Mouse (Mus musculus): ENCODE data around the gene Ptgis. TPM values are rescaled to one million over a fixed set of nuclear protein-coding genes. Genes with fewer than 3 reads are reported as not detected.
A peak's percentile ranks its signal among the peaks of the same experiment; 100 is the strongest.
"Not testable (repeated sequence)": the region's sequence is repeated elsewhere in the genome, so short reads cannot be mapped to it uniquely, and the experiment has no call there.

The Ptgis gene
- polyA plus RNA-seq, 1 experiment = 116 TPM

- Histone ChIP-seq H3K27me3 (ENCODE audit: control insufficient read depth, insufficient read depth, insufficient read length) (no peaks in the 10 kb centered on the region), H3K36me3 (ENCODE audit: control insufficient read depth, insufficient read depth) (peaks cover 11% of the 10 kb centered on the region), H3ac (ENCODE audit: control insufficient read depth, insufficient read length) (no peak overlapping the region), H3K4me3 (no peak overlapping the region), H3K79me2 (ENCODE audit: control insufficient read depth, insufficient read depth) (no peaks in the 10 kb centered on the region), H3K4me2 (ENCODE audit: low read depth) (no peak overlapping the region)
- TF ChIP-seq POLR2A (IDR thresholded peaks at IDR 0.05; ENCODE audit: insufficient read length, low read depth) = no peak
Observed at GRCm38 (mm10) chr2:167212551-167212950, 27.9 kb downstream of the Ptgis start.

GRCm38 (mm10) chr2:167212089-167212488 is 28.3 kb downstream of the Ptgis start:
- Histone ChIP-seq H3K27me3 (ENCODE audit: control insufficient read depth, insufficient read depth, insufficient read length) (no peaks in the 10 kb centered on the region), H3K36me3 (ENCODE audit: control insufficient read depth, insufficient read depth) (peaks cover 9% of the 10 kb centered on the region), H3K79me2 (ENCODE audit: control insufficient read depth, insufficient read depth) (no peaks in the 10 kb centered on the region)

GRCm38 (mm10) chr2:167209900-167210299 is 30.5 kb downstream of the Ptgis start:
- Histone ChIP-seq H3ac (ENCODE audit: control insufficient read depth, insufficient read length) (no peak overlapping the region), H3K4me3 (no peak overlapping the region), H3K36me3 (ENCODE audit: control insufficient read depth, insufficient read depth) (peaks cover 3% of the 10 kb centered on the region), H3K4me2 (ENCODE audit: low read depth) (no peak overlapping the region), H3K27me3 (ENCODE audit: control insufficient read depth, insufficient read depth, insufficient read length) (no peaks in the 10 kb centered on the region), H3K79me2 (ENCODE audit: control insufficient read depth, insufficient read depth) (no peaks in the 10 kb centered on the region)
- TF ChIP-seq MYOG (IDR thresholded peaks at IDR 0.05; ENCODE audit: control insufficient read depth in 1 of 3, insufficient read depth in 1 of 3, insufficient read length in 2 of 3, low read depth in 2 of 3) = no peak
- no peak for TF ChIP-seq MAX (IDR thresholded peaks at IDR 0.05; ENCODE audit: low read depth)
- no peak for TF ChIP-seq SRF (IDR thresholded peaks at IDR 0.05; ENCODE audit: control insufficient read depth, insufficient read length, low read depth)
- no peak for TF ChIP-seq MYOD1 (IDR thresholded peaks at IDR 0.05; ENCODE audit: control insufficient read depth in 1 of 3, insufficient read length in 2 of 3, low read depth in 2 of 3)
- TF ChIP-seq TCF12 (IDR thresholded peaks at IDR 0.05; ENCODE audit: insufficient read depth, poor library complexity, severe bottlenecking) = no peak
- no peak for TF ChIP-seq REST (IDR thresholded peaks at IDR 0.05; ENCODE audit: insufficient read depth, insufficient read length)
- no peak for TF ChIP-seq POLR2A (IDR thresholded peaks at IDR 0.05; ENCODE audit: insufficient read length, low read depth)
- TF ChIP-seq USF1 (IDR thresholded peaks at IDR 0.05; ENCODE audit: low read depth) = no peak
- no peak for TF ChIP-seq TCF3 (IDR thresholded peaks at IDR 0.05; ENCODE audit: insufficient read length, low read depth)
- TF ChIP-seq E2F4 (IDR thresholded peaks at IDR 0.05; ENCODE audit: insufficient read depth) = no peak
- TF ChIP-seq POLR2AphosphoS2 (IDR thresholded peaks at IDR 0.05; ENCODE audit: insufficient read length, low read depth) = no peak
- TF ChIP-seq CEBPB (IDR thresholded peaks at IDR 0.05; ENCODE audit: insufficient read depth, poor library complexity, severe bottlenecking) = no peak

More at GRCm38 (mm10) chr2:167212089-167212488, 28.3 kb downstream of the Ptgis start:
- no peak overlapping the region for H3K4me3 ChIP-seq
- no peak overlapping the region for H3ac ChIP-seq (ENCODE audit: control insufficient read depth, insufficient read length)
- H3K4me2 ChIP-seq (ENCODE audit: low read depth) = no peak overlapping the region
- TF ChIP-seq REST (IDR thresholded peaks at IDR 0.05; ENCODE audit: insufficient read depth, insufficient read length) (no peak), MAX (IDR thresholded peaks at IDR 0.05; ENCODE audit: low read depth) (no peak), MYOG (IDR thresholded peaks at IDR 0.05; ENCODE audit: control insufficient read depth in 1 of 3, insufficient read depth in 1 of 3, insufficient read length in 2 of 3, low read depth in 2 of 3) (no peak)

GRCm38 (mm10) chr2:167208984-167209383 is 31.4 kb downstream of the Ptgis start:
- no peak for TF ChIP-seq MYOG (IDR thresholded peaks at IDR 0.05; ENCODE audit: control insufficient read depth in 1 of 3, insufficient read depth in 1 of 3, insufficient read length in 2 of 3, low read depth in 2 of 3)
- H3K4me2 ChIP-seq (ENCODE audit: low read depth) = no peak overlapping the region
- no peak overlapping the region for H3K4me3 ChIP-seq
- H3ac ChIP-seq (ENCODE audit: control insufficient read depth, insufficient read length) = no peak overlapping the region
- peaks cover 3% of the 10 kb centered on the region for H3K36me3 ChIP-seq (ENCODE audit: control insufficient read depth, insufficient read depth)
- H3K27me3 ChIP-seq (ENCODE audit: control insufficient read depth, insufficient read depth, insufficient read length) = no peaks in the 10 kb centered on the region
- H3K79me2 ChIP-seq (ENCODE audit: control insufficient read depth, insufficient read depth) = no peaks in the 10 kb centered on the region

DNA sequence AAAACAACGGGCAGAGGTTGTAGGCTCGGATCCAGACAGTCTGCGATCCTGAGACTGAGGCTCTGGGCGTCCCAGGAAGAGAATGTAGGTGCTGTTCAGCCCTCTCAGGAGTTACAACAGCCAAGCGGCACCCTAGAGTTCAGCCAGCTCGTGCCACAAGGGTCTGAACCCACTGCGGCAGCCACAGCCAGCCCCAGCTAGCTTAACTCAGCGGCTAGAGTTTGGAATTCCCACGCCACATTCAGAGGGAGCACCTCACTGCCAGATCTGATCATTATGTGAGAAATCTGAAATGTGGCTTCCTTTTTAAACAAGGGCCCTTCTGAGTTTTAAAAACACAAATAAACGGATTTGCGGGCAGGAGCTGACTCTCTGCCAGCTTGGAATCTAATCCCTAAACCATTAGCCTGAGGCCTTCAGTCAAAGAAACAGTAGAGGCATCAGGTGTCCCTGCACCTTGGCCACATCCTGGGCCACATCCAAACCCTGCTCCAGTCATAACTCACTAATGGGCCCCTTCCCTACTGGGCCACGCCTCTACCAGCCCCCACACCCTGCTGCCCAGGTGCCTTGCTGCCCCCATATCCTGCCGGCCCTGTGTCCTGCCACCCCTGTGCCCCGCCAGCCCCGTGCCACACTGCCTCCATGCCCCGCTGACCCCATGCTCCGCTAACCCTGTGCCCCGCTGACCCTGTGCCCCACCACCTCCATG is 34.3 kb downstream of the Ptgis start:
- TF ChIP-seq MYOD1 (IDR thresholded peaks at IDR 0.05; ENCODE audit: control insufficient read depth in 1 of 3, insufficient read length in 2 of 3, low read depth in 2 of 3) (no peak), MYOG (IDR thresholded peaks at IDR 0.05; ENCODE audit: control insufficient read depth in 1 of 3, insufficient read depth in 1 of 3, insufficient read length in 2 of 3, low read depth in 2 of 3) (peak in 1 of 3 experiments; percentile 31), TCF3 (IDR thresholded peaks at IDR 0.05; ENCODE audit: insufficient read length, low read depth) (no peak)
- no peaks in the 10 kb centered on the region for H3K27me3 ChIP-seq (ENCODE audit: control insufficient read depth, insufficient read depth, insufficient read length)
- H3K4me2 ChIP-seq (ENCODE audit: low read depth) = no peak overlapping the region
- H3K36me3 ChIP-seq (ENCODE audit: control insufficient read depth, insufficient read depth) = no peaks in the 10 kb centered on the region
- no peak overlapping the region for H3ac ChIP-seq (ENCODE audit: control insufficient read depth, insufficient read length)
- no peaks in the 10 kb centered on the region for H3K79me2 ChIP-seq (ENCODE audit: control insufficient read depth, insufficient read depth)
- H3K4me3 ChIP-seq = no peak overlapping the region

DNA sequence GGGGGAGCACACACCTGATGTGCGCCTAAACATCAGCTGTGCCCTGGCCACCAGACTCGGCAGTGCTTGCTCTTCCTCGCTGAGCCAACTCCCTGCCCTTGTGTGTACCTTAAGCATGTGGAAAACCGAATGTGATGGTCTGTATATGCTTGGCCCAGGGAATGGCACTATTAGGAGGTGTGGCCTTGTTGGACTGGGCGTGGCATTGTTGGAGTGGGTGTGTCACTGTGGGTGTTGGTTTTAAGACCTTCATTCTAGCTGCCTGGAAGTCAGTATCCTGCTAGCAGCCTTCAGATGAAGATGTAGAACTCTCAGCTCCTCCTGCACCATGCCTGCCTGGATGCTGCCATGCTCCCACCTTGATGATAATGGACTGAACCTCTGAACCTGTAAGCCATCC is 35.7 kb downstream of the Ptgis start:
- H3ac ChIP-seq (ENCODE audit: control insufficient read depth, insufficient read length); H3K36me3 ChIP-seq (ENCODE audit: control insufficient read depth, insufficient read depth); H3K27me3 ChIP-seq (ENCODE audit: control insufficient read depth, insufficient read depth, insufficient read length); H3K4me3 ChIP-seq; H3K4me2 ChIP-seq (ENCODE audit: low read depth); H3K79me2 ChIP-seq (ENCODE audit: control insufficient read depth, insufficient read depth): not testable (repeated sequence)

Measured in myocyte (in vitro differentiated cells).